Mouse (Mus musculus): ENCODE data around the gene Rnase2b.

DNA sequence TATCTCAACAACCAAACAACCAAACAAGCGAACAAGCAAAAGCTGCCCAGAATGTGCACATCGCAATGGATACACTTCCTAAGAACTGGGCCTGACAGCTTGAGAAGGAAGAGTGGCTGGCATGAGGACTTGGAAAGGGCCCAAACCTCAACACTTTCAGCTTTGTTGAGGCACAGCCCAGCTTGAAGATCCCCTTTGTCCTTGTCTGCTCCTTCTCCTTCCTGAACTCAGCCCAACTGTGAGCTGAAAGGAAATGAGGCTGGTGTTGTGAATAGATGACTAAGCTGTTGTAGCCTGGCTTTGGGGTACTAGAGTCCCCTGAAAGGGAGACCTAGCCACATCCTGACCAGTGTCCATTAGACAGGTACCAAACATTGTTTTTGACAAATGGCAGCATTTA lies 38.0 kb downstream of the Rnase2b start:
- TF ChIP-seq MAFK (IDR thresholded peaks at IDR 0.05; ENCODE audit: insufficient read depth, low read depth, low read length) (no peak), CHD2 (IDR thresholded peaks at IDR 0.05; ENCODE audit: low read depth, low read length) (no peak), ZC3H11A (IDR thresholded peaks at IDR 0.05; ENCODE audit: borderline replicate concordance, low read depth, low read length) (no peak)

Data from ES-E14 (cell line).